Comparison of ENCODE assay signal across 27 mouse cellular contexts in genomic region chr8:13630754-13631153, GRCm38 (mm10). TPM values are rescaled to one million over a fixed set of nuclear protein-coding genes. Genes with fewer than 3 reads are reported as not detected.
DNase-seq lines count a peak whose midpoint lies in the region; ATAC-seq and TF ChIP-seq lines count a peak whose summit lies in the region.
"Had no signal": no experiment of that assay in that cellular context is flagged by ENCODE, and none has a peak within 500 bp of the region (broad histone marks: within the 10 kb centered on the region; RNA-seq: fewer than 3 reads in every experiment).

No protein-coding gene starts in this region.

- no peak overlapping the region for H3K4me3 ChIP-seq in embryonic facial prominence, embryonic 15.5 days (replicated peaks)
- no peak overlapping the region for H3K4me3 ChIP-seq in embryonic facial prominence, embryonic 10.5 days
- H3K4me3 ChIP-seq in layer of hippocampus, adult 2 months, result no peak overlapping the region
- H3K4me3 ChIP-seq: forebrain, embryonic 10.5 days; heart, embryonic 13.5 days; hindbrain, embryonic 13.5 days; limb, embryonic 13.5 days; lung, embryonic 15.5 days; megakaryocyte, embryonic 14.5 days; midbrain, embryonic 13.5 days; neural tube, embryonic 12.5 days had no signal

- H3K27ac ChIP-seq in embryonic facial prominence, embryonic 15.5 days (replicated peaks), result no peak overlapping the region
- no peak overlapping the region for H3K27ac ChIP-seq in embryonic facial prominence, embryonic 10.5 days (replicated peaks)
- H3K27ac ChIP-seq in layer of hippocampus, adult 2 months, result peak overlapping the region; percentile 55
- H3K27ac ChIP-seq: forebrain, embryonic 10.5 days; heart, embryonic 13.5 days; hindbrain, embryonic 13.5 days; limb, embryonic 13.5 days; liver, embryonic 14.5 days; lung, embryonic 15.5 days; midbrain, embryonic 13.5 days; neural tube, embryonic 12.5 days had no signal

- no peak for TF ChIP-seq CTCF in layer of hippocampus, adult 2 months (conservative IDR thresholded peaks at IDR 0.05)

- no peak overlapping the region for H3K9ac ChIP-seq in embryonic facial prominence, embryonic 15.5 days
- H3K9ac ChIP-seq: heart, embryonic 13.5 days; hindbrain, embryonic 13.5 days; limb, embryonic 13.5 days; liver, embryonic 14.5 days; lung, embryonic 15.5 days; midbrain, embryonic 13.5 days; neural tube, embryonic 12.5 days had no signal

- WGBS in embryonic facial prominence, embryonic 15.5 days, result 47% methylated on average over 4 of the region's 4 CpGs
- 88% methylated on average over 4 of the region's 4 CpGs for WGBS in embryonic facial prominence, embryonic 10.5 days

- intact Hi-C loops in heart, postnatal 25 days (cut with DNase I), result no loop called here

- H3K27me3 ChIP-seq in embryonic facial prominence, embryonic 15.5 days, result no peaks in the 10 kb centered on the region
- no peaks in the 10 kb centered on the region for H3K27me3 ChIP-seq in embryonic facial prominence, embryonic 10.5 days (replicated peaks; ENCODE audit: low read depth, poor library complexity, severe bottlenecking)
- H3K27me3 ChIP-seq: heart, embryonic 13.5 days; hindbrain, embryonic 13.5 days; limb, embryonic 13.5 days; lung, embryonic 15.5 days; megakaryocyte, embryonic 14.5 days; midbrain, embryonic 13.5 days; neural tube, embryonic 12.5 days had no signal

- ATAC-seq in embryonic facial prominence, embryonic 15.5 days (ENCODE audit: insufficient number of reproducible peaks, low FRiP score, low TSS enrichment, low read depth), result peak; percentile 58; the same call in 1 of the 2 replicates
- ATAC-seq in monocyte, adult 5-6 weeks (replicated peaks; ENCODE audit: insufficient number of reproducible peaks, low FRiP score, low TSS enrichment, poor library complexity, severe bottlenecking), result no peak
- ATAC-seq: midbrain, embryonic 13.5 days had no signal

- DNase-seq in embryonic facial prominence, embryonic 10.5 days (ENCODE audit: low spot score), result no peak
- DNase-seq in layer of hippocampus, adult 2 months (ENCODE audit: low spot score in 2 of 2), result no peak
- no peak for DNase-seq in layer of hippocampus, postnatal 14 days (ENCODE audit: low spot score in 2 of 2)
- peak; percentile 44 for DNase-seq in induced T-regulatory cell, adult 2 months (ENCODE audit: low read depth)
- DNase-seq in heart, postnatal 25 days (ENCODE audit: low spot score), result no peak
- DNase-seq: adrenal gland, postnatal 10 days; cerebellum, adult 9-11 months; heart, postnatal 36 days; kidney, adult 9 months; kidney, postnatal 14 days; layer of hippocampus, postnatal 36 days; lung, postnatal 36 days; retina, postnatal 1 day; right cerebral cortex, postnatal 4 days; thymus, adult 18-20 months; thymus, postnatal 36 days had no signal

- no peak overlapping the region for H3K4me2 ChIP-seq in embryonic facial prominence, embryonic 15.5 days (replicated peaks)
- H3K4me2 ChIP-seq: heart, embryonic 13.5 days; hindbrain, embryonic 13.5 days; limb, embryonic 13.5 days; lung, embryonic 15.5 days; midbrain, embryonic 13.5 days; neural tube, embryonic 12.5 days had no signal

- H3K9me3 ChIP-seq in embryonic facial prominence, embryonic 15.5 days (replicated peaks), result no peaks in the 10 kb centered on the region
- peaks cover 11% of the 10 kb centered on the region; the same call in 1 of the 2 replicates for H3K9me3 ChIP-seq in embryonic facial prominence, embryonic 10.5 days
- H3K9me3 ChIP-seq: lung, embryonic 15.5 days had no signal

- peaks cover 13% of the 10 kb centered on the region for H3K4me1 ChIP-seq in embryonic facial prominence, embryonic 15.5 days
- peaks cover 10% of the 10 kb centered on the region for H3K4me1 ChIP-seq in embryonic facial prominence, embryonic 10.5 days
- H3K4me1 ChIP-seq: midbrain, embryonic 13.5 days; neural tube, embryonic 12.5 days had no signal

- 0 out of 2 replicates have a peak, but pooled peaks cover 8% of the 10 kb centered on the region for H3K36me3 ChIP-seq in embryonic facial prominence, embryonic 15.5 days
- peaks cover 22% of the 10 kb centered on the region for H3K36me3 ChIP-seq in embryonic facial prominence, embryonic 10.5 days (replicated peaks)
- H3K36me3 ChIP-seq: neural tube, embryonic 12.5 days had no signal

RNA-seq across cellular contexts. Expression of gene Rasa3, which starts 46.6 kb away (rescaled TPM):
- polyA plus RNA-seq in embryonic facial prominence, embryonic 15.5 days (2015; fragmentation: Nextera tagmentation; extraction: Ambion mirVana), result 36.0 and 37.4 TPM in 2 replicates
- polyA plus RNA-seq in embryonic facial prominence, embryonic 10.5 days (2016; fragmentation: Nextera tagmentation; extraction: Ambion mirVana), result 26.3 and 27.3 TPM in 2 replicates
- total RNA-seq in layer of hippocampus, adult 2 months (2021), result 10 to 100 TPM; 62.8 to 63.4 TPM
- total RNA-seq in layer of hippocampus, postnatal 14 days (2021), result 10 to 100 TPM; 65.5 to 65.6 TPM
- 276 to 375 TPM (median 323 TPM) in 3 replicates for total RNA-seq in monocyte, adult 5-6 weeks (2017)
- 10 to 100 TPM; 14.8 to 19.8 TPM for total RNA-seq in heart, postnatal 25 days (2021)
